Mouse (Mus musculus): Measurements from ENCODE around the gene Ddx17.

DNA sequence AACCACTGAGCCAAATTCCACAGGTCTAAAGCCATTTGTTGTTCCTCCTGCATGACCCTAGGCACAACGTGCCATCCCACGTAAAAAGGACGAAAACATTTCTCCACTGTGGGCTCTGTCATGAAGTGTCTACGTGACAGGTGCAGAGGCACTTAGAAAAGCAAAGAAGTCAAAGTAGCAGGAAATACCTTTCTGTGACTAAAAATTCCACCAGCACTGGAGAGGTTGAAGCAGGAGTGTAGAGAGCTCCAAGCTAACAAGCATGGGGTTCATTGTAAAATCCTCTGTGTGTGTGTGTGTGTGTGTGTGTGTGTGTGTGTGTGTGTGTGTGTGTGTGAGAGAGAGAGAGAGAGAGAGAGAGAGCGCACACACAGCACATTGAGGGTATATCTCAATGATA, 6.0 kb upstream of the Ddx17 start:
- no peak for TF ChIP-seq CTCF (IDR thresholded peaks at IDR 0.05; ENCODE audit: extremely low read depth, insufficient read length, insufficient replicate concordance, low read depth, low read length)
- TF ChIP-seq POLR2A (IDR thresholded peaks at IDR 0.05; ENCODE audit: low read depth, low read length): no peak

Data from small intestine, adult 2 months (tissue).